Mouse (Mus musculus) hindbrain, embryonic 11.5 days (tissue): ENCODE results near the gene Abcc8. TPM values are rescaled to one million over a fixed set of nuclear protein-coding genes. Genes with fewer than 3 reads are reported as not detected.

Experiments
- ATAC-seq: fragments of 200-750 bp; cut with Nextera tagmentation; 2 replicates; pipeline ENCODE4 v1.8.0; 2017; ENCODE audit warnings: mild to moderate bottlenecking, moderate TSS enrichment, moderate library complexity; ENCODE audit not compliant: low FRiP score
- DNase-seq: peaks from one replicate; pipeline ENCODE4 v3.0.0-alpha.2; 2015; ENCODE audit warnings: low spot score
- H3K27ac ChIP-seq: fragments of 300-500 bp; sonication (generic); 2 replicates; pipeline ENCODE4 v1.5.1; 2014; ENCODE audit warnings: mild to moderate bottlenecking, low read depth, low read length
- H3K27me3 ChIP-seq: fragments of 300-500 bp; sonication (generic); 2 replicates; pipeline ENCODE4 v1.6.1; 2014; ENCODE audit warnings: mild to moderate bottlenecking, low read length, moderate library complexity, mixed read lengths; ENCODE audit not compliant: control insufficient read depth, insufficient read depth
- H3K36me3 ChIP-seq: fragments of 300-500 bp; sonication (generic); 2 replicates; pipeline ENCODE4 v1.6.1; 2014; ENCODE audit warnings: mild to moderate bottlenecking, low read length, moderate library complexity, mixed read lengths; ENCODE audit not compliant: control insufficient read depth, insufficient read depth
- H3K4me1 ChIP-seq: fragments of 300-500 bp; sonication (generic); replicated peaks from 2 replicates; pipeline ENCODE4 v1.6.1; 2014; ENCODE audit warnings: low read length, mixed read lengths; ENCODE audit not compliant: control insufficient read depth, insufficient read depth
- H3K4me2 ChIP-seq: fragments of 300-500 bp; sonication (generic); replicated peaks from 2 replicates; pipeline ENCODE4 v1.6.1; 2014; ENCODE audit warnings: mild to moderate bottlenecking, low read depth, low read length
- H3K4me3 ChIP-seq: fragments of 300-500 bp; sonication (generic); 2 replicates; pipeline ENCODE4 v1.5.1; 2014; ENCODE audit warnings: low read depth, low read length
- H3K9ac ChIP-seq: fragments of 300-500 bp; sonication (generic); 2 replicates; pipeline ENCODE4 v1.6.1; 2014; ENCODE audit warnings: low read depth, low read length
- H3K9me3 ChIP-seq: fragments of 300-500 bp; sonication (generic); 2 replicates; pipeline ENCODE4 v1.6.1; 2016; ENCODE audit warnings: low read length; ENCODE audit not compliant: control insufficient read depth
- WGBS: fragments of 180-500 bp; shearing (Covaris S2); extraction: QIAGEN DNeasy Blood & Tissue Kit; methylation state at CpG from one replicate; pipeline ENCODE4 v1.1.7; 2014; 5-methylcytosine and 5-hydroxymethylcytosine counted together
- polyA plus RNA-seq: library from polyadenylated mRNA; unstranded; fragments of >200 nt; fragmentation: Nextera tagmentation; extraction: Ambion mirVana; gene quantifications from 2 replicates; pipeline ENCODE4 v1.2.1, GENCODE M21; 2014

Gene Abcc8
- polyA plus RNA-seq, 1 experiment from 2014 or later = 1.4 TPM

- Histone ChIP-seq H3K4me2 (no peak overlapping the region), H3K9ac (no peak overlapping the region), H3K27ac (no peak overlapping the region), H3K27me3 (no peaks in the 10 kb centered on the region), H3K36me3 (no peaks in the 10 kb centered on the region), H3K4me1 (0 out of 2 replicates have a peak, but pooled peaks cover 4% of the 10 kb centered on the region), H3K9me3 (no peaks in the 10 kb centered on the region), H3K4me3 (no peak overlapping the region)
- WGBS = 39% methylated on average over 7 of the region's 7 CpGs
- DNase-seq = no peak
- ATAC-seq = no peak
Observed at GRCm38 (mm10) chr7:46129463-46130179, 50.2 kb downstream of the Abcc8 start.

- Histone ChIP-seq H3K27me3 (no peaks in the 10 kb centered on the region), H3K36me3 (no peaks in the 10 kb centered on the region), H3K9me3 (no peaks in the 10 kb centered on the region), H3K4me1 (0 out of 2 replicates have a peak, but pooled peaks cover 2% of the 10 kb centered on the region), H3K9ac (no peak overlapping the region), H3K27ac (no peak overlapping the region), H3K4me3 (no peak overlapping the region), H3K4me2 (no peak overlapping the region)
- peak; percentile 49 for DNase-seq
- WGBS = 46% methylated on average over 7 of the region's 7 CpGs
- ATAC-seq = peak; percentile 83
Observed at GRCm38 (mm10) chr7:46128196-46128595, 51.6 kb downstream of the Abcc8 start.

- ATAC-seq (no peak), DNase-seq (no peak)
- Histone ChIP-seq H3K4me2 (no peak overlapping the region), H3K4me1 (no peaks in the 10 kb centered on the region), H3K9me3 (no peaks in the 10 kb centered on the region), H3K36me3 (no peaks in the 10 kb centered on the region), H3K27ac (no peak overlapping the region), H3K9ac (no peak overlapping the region), H3K27me3 (no peaks in the 10 kb centered on the region), H3K4me3 (no peak overlapping the region)
- 83% methylated on average over 11 of the region's 11 CpGs for WGBS
Observed at GRCm38 (mm10) chr7:46125340-46125739, 54.5 kb downstream of the Abcc8 start.

GRCm38 (mm10) chr7:46124460-46124859 lies 55.4 kb downstream of the Abcc8 start:
- DNase-seq (no peak), ATAC-seq (no peak)
- Histone ChIP-seq H3K36me3 (no peaks in the 10 kb centered on the region), H3K9me3 (no peaks in the 10 kb centered on the region), H3K4me1 (no peaks in the 10 kb centered on the region), H3K27me3 (no peaks in the 10 kb centered on the region), H3K27ac (no peak overlapping the region), H3K4me2 (no peak overlapping the region), H3K4me3 (no peak overlapping the region), H3K9ac (no peak overlapping the region)
- WGBS = 78% methylated on average over 6 of the region's 6 CpGs

- H3K9me3 ChIP-seq = no peaks in the 10 kb centered on the region
- H3K36me3 ChIP-seq = no peaks in the 10 kb centered on the region
- WGBS = 49% methylated on average over 4 of the region's 4 CpGs
- H3K4me1 ChIP-seq = no peaks in the 10 kb centered on the region
- H3K4me2 ChIP-seq = no peak overlapping the region
- DNase-seq = peak; percentile 23
- no peak overlapping the region for H3K27ac ChIP-seq
- ATAC-seq = no peak
- H3K4me3 ChIP-seq = no peak overlapping the region
- H3K27me3 ChIP-seq = no peaks in the 10 kb centered on the region
- no peak overlapping the region for H3K9ac ChIP-seq
Observed at GRCm38 (mm10) chr7:46122964-46123363, 56.9 kb downstream of the Abcc8 start.

- DNase-seq (no peak), ATAC-seq (no peak)
- Histone ChIP-seq H3K9me3 (no peaks in the 10 kb centered on the region), H3K36me3 (no peaks in the 10 kb centered on the region), H3K4me3 (no peak overlapping the region), H3K9ac (no peak overlapping the region), H3K4me2 (no peak overlapping the region), H3K4me1 (0 out of 2 replicates have a peak, but pooled peaks cover 3% of the 10 kb centered on the region), H3K27ac (no peak overlapping the region), H3K27me3 (no peaks in the 10 kb centered on the region)
- 94% methylated on average over 16 of the region's 16 CpGs for WGBS
Observed at GRCm38 (mm10) chr7:46117035-46117434, 62.8 kb downstream of the Abcc8 start.

GRCm38 (mm10) chr7:46116118-46116581 lies 63.7 kb downstream of the Abcc8 start:
- no peak overlapping the region for H3K4me2 ChIP-seq
- H3K36me3 ChIP-seq = no peaks in the 10 kb centered on the region
- H3K27ac ChIP-seq = no peak overlapping the region
- WGBS = 70% methylated on average over 10 of the region's 10 CpGs
- H3K4me1 ChIP-seq = 0 out of 2 replicates have a peak, but pooled peaks cover 3% of the 10 kb centered on the region
- DNase-seq = no peak
- no peaks in the 10 kb centered on the region for H3K27me3 ChIP-seq
- H3K4me3 ChIP-seq = no peak overlapping the region
- no peak overlapping the region for H3K9ac ChIP-seq
- no peak for ATAC-seq
- no peaks in the 10 kb centered on the region for H3K9me3 ChIP-seq

- H3K4me2 ChIP-seq = no peak overlapping the region
- no peak overlapping the region for H3K4me3 ChIP-seq
- no peaks in the 10 kb centered on the region for H3K36me3 ChIP-seq
- WGBS = 69% methylated on average over 3 of the region's 3 CpGs
- H3K4me1 ChIP-seq = 0 out of 2 replicates have a peak, but pooled peaks cover 3% of the 10 kb centered on the region
- H3K27ac ChIP-seq = no peak overlapping the region
- DNase-seq = no peak
- H3K9me3 ChIP-seq = no peaks in the 10 kb centered on the region
- H3K27me3 ChIP-seq = no peaks in the 10 kb centered on the region
- ATAC-seq = no peak
- H3K9ac ChIP-seq = no peak overlapping the region
Observed at GRCm38 (mm10) chr7:46113435-46113834, 66.4 kb downstream of the Abcc8 start.

- Histone ChIP-seq H3K27me3 (no peaks in the 10 kb centered on the region), H3K4me3 (no peak overlapping the region), H3K4me2 (no peak overlapping the region), H3K4me1 (0 out of 2 replicates have a peak, but pooled peaks cover 3% of the 10 kb centered on the region), H3K9ac (no peak overlapping the region), H3K9me3 (no peaks in the 10 kb centered on the region), H3K27ac (no peak overlapping the region), H3K36me3 (no peaks in the 10 kb centered on the region)
- no peak for ATAC-seq
- DNase-seq = no peak
- WGBS = 79% methylated on average over 6 of the region's 6 CpGs
Observed at GRCm38 (mm10) chr7:46111938-46112337, 67.9 kb downstream of the Abcc8 start.
